Mouse (Mus musculus) WW6 (cell line): ENCODE results near the gene St3gal2.
A peak's percentile ranks its signal among the peaks of the same experiment; 100 is the strongest.
"Not testable (repeated sequence)": the region's sequence is repeated elsewhere in the genome, so short reads cannot be mapped to it uniquely, and the experiment has no call there.

ENCODE experiments used
- DNase-seq: peaks from one replicate; pipeline ENCODE4 v3.0.0-alpha.2; 2013; ENCODE audit warnings: low read depth, low spot score

St3gal2 gene

DNA sequence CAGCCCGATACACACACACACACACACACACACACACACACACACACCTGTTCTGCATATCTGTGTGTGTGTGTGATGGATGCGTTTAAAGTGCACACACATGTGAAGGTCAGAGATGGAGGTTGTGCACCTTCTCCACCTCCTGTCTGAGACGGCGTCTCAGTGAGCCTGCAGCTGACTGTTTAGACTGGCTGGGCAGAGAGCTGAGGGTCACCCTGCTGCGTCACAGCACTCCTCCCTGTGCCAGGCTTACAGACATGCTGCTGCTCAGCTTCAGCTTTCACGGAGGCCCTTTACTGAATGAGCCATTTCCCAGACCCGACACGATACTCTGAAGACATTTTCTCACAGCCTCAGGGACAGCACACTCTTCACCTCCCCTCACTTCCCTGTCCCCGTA, 70.3 kb downstream of the St3gal2 start:
- DNase-seq, result no peak

DNA sequence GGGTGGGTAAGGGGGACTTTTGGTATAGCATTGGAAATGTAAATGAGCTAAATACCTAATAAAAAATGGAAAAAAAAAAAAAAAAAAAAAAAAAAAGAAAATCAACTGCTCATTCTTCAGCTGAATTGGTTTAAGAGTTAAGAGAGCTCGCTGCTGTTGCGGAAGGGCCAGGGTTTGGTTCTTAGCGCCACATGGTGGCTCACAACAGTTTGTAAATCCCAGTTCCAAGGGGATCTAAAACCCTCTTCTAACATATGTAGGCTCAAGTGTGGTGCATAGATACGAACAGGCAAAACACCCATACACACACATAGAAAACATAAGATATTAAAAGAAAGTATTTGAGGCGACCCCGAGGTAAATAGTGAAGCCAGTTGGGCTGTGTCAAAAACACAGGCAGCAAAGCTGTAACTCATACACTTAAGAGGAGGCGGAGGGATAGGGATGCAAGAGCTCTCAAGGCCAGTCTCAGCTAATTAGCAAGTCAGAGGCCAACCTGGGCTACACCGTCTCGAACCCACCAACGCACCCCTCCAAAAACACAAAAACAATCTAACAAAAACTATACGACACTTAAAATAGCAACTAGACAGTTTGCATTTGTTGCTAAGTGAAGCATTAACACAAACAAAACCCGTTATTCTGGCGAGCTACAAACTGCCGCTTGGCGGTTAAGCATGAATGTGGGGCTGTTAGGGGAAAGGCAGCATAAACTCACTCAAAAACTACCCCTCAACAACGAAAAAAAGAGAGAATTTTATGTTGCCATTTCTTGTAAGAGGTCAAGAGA, 77.1 kb downstream of the St3gal2 start:
- no peak for DNase-seq

DNA sequence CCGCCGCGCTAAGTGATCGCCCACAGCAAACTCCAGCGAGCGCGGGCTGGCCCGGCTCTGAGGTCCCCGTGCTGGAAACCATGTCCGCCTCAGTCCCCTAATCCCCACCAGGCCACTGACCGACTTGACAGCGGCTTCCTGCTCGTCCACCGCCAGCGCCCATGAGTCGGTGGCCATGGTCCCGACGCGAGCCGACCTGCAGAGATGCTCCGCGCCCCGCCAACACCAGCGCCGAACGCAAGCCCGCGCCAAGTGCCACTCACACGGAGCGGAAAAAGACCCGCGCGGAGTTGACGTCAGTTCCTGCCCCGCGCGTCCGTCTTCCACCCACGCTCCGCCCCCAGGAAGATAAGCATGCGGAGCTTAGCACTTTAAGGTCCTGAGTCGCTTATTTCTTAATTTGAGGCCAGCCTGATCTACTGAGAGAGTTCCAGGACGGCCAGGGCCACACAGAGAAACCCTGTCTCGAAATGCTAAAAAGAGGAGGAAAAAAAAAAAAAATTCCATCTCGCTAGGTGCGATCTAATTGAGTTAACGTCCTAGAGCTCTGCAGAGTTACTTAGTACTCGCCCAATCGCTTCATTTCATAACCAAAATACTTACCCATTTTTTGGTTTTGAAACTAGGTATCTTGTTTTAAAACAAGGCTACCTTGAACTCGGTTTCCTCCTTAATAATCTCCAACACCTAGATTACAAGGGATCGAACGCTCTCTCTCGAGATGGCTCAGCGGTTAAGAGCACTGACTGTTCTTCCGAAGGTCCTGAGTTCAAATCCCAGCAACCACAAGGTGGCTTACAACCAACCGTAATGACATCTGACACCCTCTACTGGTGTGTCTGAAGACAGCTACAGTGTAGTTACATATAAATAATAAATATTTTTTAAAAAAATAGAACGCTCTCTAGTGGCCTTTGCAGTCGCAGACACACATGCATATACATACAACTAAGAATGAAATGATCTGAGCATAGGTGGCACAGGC, 78.1 kb downstream of the St3gal2 start, which contains the start of gene Ddx19a:
Gene Ddx19a, minus strand, starts transcription at position 254 of the 985 bp plus-strand sequence.
- DNase-seq, result peak; percentile 78

DNA sequence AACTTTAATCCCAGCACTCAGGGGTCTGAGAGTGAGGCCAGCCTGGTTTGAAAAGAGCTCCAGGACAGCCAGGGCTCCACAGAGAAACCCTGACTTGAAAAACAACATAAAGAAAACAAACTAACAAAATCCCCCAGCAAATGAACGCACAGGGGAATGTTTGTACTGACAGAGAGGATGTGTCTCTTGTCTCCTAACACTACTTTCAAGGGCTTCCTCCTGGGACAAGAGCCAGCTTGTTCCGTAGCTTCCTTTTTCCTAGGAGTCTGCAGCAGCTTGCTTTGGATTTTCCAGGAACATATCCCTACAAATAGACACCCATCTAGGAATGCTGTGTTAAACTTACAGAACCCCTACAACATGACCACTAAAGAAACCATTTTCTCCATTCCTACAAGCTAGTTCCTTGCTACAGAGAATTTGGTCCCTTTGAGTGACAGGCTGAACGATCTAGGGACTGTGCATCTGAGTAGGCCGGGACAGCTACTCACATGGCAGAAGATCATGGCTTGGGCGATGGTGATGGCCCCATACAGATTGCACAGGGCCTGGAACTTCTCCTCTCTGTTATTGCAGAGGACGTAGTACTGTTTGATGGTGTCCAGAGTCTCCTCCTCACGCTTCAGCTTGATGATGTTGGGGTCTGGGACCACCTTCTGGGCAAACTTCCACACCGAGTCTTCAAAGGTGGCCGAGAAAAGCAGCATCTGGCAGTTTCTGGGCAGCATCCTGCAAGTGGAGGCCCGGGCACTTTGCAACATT, 90.7 kb downstream of the St3gal2 start:
- not testable (repeated sequence) for DNase-seq
